In genomic region chr5:149113439-149113838, GRCm38 (mm10) we compare ENCODE assay signal across 15 mouse cellular contexts.
"Had no signal": no experiment of that assay in that cellular context is flagged by ENCODE, and none has a peak within 500 bp of the region (broad histone marks: within the 10 kb centered on the region; RNA-seq: fewer than 3 reads in every experiment).

No protein-coding gene starts in this region.

- H3K4me3 ChIP-seq: megakaryocyte, embryonic 14.5 days; midbrain, embryonic 13.5 days; midbrain, embryonic 15.5 days; neural tube, embryonic 12.5 days; stomach, embryonic 15.5 days had no signal

- H3K9me3 ChIP-seq: megakaryocyte, embryonic 14.5 days; midbrain, embryonic 13.5 days; midbrain, embryonic 15.5 days; neural tube, embryonic 12.5 days; stomach, embryonic 15.5 days had no signal

- H3K9ac ChIP-seq: lung, embryonic 14.5 days; midbrain, embryonic 13.5 days; midbrain, embryonic 15.5 days; neural tube, embryonic 12.5 days; stomach, embryonic 15.5 days had no signal

- H3K4me1 ChIP-seq: stomach, embryonic 15.5 days had no signal

- H3K27ac ChIP-seq: macrophage; midbrain, embryonic 13.5 days; midbrain, embryonic 15.5 days; neural tube, embryonic 12.5 days; stomach, embryonic 15.5 days; stomach, postnatal 0 days had no signal

- H3K27me3 ChIP-seq: midbrain, embryonic 13.5 days; midbrain, embryonic 15.5 days; neural tube, embryonic 12.5 days; stomach, embryonic 15.5 days had no signal

- DNase-seq: lung, adult 18-20 months; lung, embryonic 14.5 days; lung, postnatal 10 days; lung, postnatal 36 days; right cerebral cortex, postnatal 14 days; thymus, adult 2 months; thymus, postnatal 25 days; thymus, postnatal 4 days had no signal

- H3K36me3 ChIP-seq: midbrain, embryonic 13.5 days; midbrain, embryonic 15.5 days; neural tube, embryonic 12.5 days; stomach, embryonic 15.5 days had no signal
